Mouse (Mus musculus): ENCODE data around the gene Adgrv1. TPM values are rescaled to one million over a fixed set of nuclear protein-coding genes. Genes with fewer than 3 reads are reported as not detected.
A peak's percentile ranks its signal among the peaks of the same experiment; 100 is the strongest.

The Adgrv1 gene
- polyA plus RNA-seq, 1 experiment: 0.15 TPM

DNA sequence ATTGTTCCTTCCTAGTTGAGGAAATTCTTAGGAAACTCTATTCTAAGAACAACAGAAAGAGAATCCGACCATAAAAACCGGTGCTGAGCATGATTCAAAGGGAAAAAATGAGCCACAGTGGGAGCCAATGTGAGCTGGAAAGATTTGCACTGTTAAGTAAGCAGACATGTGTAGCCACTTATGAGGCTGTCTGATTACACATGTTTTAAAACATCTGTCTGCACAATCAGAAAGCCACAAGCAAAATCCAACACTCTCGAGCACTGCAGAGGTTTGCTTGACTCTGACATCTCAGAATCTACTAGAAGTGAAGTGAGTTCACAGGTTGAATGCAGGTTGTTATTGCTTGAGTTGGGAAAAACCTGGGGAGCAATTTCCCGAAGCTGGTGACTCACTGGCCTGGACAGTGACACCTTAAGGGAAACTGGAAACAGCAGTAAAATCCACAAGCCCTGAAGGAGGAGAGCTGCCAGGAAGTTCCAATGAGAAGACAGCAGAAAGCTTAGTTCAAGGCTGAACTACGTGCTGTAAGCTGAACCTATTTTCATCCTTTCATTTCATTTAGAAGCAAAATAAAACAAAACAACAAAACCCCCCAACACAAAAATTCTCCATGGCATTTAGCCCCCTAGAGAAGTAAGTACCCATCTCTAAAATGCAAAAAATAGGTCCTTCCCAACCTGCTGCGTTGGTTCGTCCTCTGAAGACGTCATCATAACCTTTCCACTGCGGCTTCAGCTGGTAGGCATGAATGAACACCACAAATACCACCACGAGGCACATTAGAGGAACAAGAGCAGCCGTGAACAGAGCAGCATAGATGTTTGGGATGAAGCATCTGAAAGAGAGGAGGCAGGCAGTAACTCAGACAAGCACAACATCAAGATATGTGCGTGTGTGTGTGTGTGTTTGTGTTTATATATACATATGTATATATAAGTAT lies 450.7 kb downstream of the Adgrv1 start:
- 60% methylated on average over 12 of the region's 12 CpGs for WGBS
- DNase-seq (ENCODE audit: low read depth, low spot score): no peak

DNA sequence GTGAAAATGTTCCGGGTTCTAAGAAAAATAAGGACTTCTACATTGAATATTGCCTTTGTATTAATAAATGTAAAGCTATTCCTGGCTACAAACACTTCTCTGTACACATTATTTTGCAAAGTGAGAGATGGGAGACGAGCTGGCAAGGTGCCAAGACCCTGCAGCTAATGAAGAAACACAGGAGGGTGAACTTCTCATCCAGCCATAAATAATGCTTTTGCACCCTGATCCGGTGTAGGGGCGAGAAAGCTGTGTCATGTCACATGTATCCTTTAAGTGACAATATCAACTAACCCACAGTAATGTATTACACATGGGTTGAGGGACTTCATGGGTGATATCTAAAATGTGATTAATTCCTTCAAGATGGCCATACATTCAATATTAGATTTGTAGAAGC lies 451.5 kb downstream of the Adgrv1 start:
- no peak for DNase-seq (ENCODE audit: low read depth, low spot score)
- WGBS: 63% methylated on average over 4 of the region's 4 CpGs

DNA sequence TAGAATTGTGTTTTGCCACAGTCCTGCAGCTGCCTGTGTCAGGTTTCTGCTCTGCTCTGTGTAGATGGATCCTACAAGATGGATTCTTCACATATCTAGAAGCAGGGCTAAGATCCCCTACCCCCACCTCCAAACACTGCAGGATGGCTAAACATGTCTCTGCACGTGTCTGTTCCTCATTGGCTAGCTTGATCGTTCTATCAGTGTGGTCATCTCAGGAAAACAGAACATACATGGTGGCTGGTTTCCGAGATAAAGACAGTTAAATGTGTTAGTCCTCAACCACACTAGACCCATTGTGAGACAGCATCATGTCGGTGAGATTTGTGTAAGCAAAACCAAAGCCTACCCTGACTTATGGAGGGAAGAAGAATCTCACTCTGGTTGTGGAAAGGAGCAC lies 456.1 kb downstream of the Adgrv1 start:
- WGBS: 82% methylated on average over 4 of the region's 4 CpGs
- no peak for DNase-seq (ENCODE audit: low read depth, low spot score)

DNA sequence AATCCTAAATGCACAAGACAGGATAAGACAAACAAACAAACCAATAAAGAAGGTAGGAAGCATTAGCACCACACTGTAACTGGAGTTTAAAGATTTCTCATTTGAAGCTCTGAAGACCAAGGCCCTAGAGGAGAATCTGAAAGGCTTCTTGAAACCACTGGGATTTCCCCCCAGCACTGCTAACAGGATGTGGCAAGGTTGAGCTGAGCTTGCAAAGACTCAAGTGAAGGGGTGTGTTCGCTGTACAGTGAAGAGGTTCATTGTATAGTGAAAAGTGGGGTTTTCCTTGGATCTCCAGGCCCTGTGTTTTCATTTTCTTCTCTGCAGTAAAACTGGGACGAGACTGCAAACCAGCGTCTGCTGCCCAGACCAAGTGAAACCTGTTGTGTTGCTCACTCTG lies 456.9 kb downstream of the Adgrv1 start:
- WGBS: 56% methylated on average over 3 of the region's 3 CpGs
- no peak for DNase-seq (ENCODE audit: low read depth, low spot score)

DNA sequence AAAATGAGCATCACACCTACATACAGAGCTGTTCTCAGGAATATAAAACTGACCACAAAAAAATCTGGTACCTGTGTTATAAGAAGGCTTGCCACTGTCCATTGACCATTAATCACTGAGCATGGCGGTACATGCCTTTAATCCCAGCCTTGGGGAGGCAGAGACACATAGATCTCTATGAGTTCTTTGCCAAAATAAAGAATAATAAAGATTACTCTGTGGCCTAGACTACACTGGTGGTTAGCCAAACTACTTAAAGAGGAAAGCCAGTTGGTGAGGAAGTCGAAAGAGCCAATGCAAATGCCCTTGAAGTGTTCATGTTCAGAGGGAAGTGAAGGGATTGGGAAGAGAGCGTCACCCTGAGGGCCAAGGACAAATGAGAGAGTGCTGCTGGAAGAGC lies 461.8 kb downstream of the Adgrv1 start:
- DNase-seq (ENCODE audit: low read depth, low spot score): no peak
- 70% methylated on average over 3 of the region's 3 CpGs for WGBS

DNA sequence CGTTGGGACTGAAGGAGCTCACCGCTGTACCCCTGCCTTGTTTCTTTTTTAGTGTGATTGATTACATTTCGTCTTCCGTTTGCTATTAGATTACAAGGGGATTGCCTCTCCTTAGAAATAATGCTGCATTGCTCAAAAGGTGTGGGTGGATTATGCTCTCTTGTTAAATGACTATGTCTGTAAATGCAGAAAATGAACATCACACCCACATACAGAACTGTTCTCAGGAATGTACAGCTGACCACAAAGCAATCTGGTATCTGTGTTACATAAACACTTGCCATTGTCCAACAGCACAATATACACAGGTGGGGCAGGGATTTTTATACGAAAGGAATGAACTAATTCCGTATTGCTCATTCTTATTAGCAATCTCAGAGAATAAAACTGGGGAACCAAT lies 465.5 kb downstream of the Adgrv1 start:
- 72% methylated on average over 6 of the region's 6 CpGs for WGBS
- no peak for DNase-seq (ENCODE audit: low read depth, low spot score)

DNA sequence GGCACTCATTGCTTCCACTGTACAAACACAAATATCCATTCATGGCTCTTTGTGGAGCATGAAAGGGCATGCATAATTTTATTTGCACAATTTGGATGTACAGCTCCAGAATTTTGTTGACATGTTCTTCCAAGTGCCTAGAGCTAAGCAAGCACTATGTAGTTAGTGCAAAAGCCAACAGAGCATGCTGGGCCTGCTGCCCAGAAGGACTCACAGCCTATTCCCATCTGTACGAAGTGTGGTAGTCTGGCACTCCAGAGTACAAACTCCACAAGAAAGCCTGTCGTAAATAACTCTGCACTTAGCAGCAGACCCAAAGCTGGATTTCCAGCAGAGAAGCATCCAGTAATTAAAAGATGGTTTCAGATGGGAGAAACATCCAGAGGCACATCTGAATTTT lies 473.1 kb downstream of the Adgrv1 start:
- WGBS: 20% methylated on average over 2 of the region's 2 CpGs
- DNase-seq (ENCODE audit: low read depth, low spot score): no peak

DNA sequence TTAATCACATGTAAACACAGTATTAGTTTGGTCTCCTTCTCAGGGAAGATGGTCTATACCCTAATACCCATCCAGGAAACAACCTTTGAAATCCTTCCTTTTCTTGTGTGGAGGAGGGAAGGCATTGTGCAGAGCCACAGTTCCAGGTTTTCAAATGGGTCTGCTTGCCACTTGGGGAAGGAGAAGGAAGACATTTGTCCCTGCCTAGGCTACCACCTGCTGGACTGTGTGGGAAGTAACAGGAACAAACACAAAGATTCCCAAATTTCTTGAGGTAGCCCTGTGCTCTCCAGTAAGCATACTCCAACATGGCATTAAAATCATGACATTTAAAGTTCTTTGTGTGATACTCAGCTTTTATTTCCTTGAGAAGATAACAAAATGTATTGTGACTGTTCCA lies 477.6 kb downstream of the Adgrv1 start:
- peak; percentile 39 for DNase-seq (ENCODE audit: low read depth, low spot score)

DNA sequence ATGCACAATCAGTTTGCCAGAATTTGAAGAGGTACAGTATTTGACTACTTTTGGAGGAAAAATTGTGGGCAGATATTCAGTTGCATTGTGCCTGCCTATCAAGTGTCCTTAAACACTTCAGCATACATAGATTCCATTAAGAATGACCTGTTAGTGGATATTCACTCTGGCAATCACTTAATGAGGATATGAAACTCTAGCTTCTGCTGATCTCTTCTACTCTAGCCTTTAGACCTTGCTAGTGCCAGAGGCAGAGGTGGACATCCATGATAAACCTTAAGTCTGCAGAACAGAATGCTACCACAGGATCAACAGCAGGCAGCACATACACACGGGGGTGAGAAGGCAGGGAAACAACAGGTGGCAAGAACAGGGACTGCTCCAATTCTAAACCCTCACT lies 488.5 kb downstream of the Adgrv1 start:
- DNase-seq (ENCODE audit: low read depth, low spot score): no peak
- WGBS: 67% methylated on average over 1 of the region's 1 CpGs

DNA sequence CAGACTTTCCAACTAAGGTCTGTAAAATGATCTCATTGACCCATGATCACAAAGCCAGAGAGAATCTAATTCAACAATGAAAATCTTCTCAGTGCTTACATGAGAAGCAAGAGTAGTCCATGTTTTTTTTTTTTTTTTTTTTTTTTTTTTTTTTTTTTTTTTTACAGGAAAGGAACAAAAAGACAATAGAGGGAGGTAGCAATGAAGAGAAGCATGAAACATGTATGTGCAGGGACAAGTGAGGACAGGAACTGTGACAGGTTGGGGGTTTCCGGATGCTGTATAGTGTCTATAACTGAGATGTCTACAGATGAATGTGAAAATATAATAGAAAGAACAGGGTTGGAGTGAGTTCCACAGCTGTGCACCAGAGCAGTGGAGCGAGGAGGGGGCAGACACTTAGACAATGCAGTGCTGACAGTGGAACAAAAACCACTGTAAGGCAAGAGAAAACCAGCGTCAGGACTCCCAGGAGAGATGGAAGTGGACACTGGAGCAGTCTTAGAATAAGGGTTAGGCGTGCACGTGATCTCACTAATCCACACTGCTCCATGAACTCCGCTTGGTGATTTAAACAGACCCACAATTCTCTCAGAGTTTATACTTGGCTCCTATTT lies 490.6 kb downstream of the Adgrv1 start:
- 79% methylated on average over 6 of the region's 6 CpGs for WGBS
- DNase-seq (ENCODE audit: low read depth, low spot score): no peak

DNA sequence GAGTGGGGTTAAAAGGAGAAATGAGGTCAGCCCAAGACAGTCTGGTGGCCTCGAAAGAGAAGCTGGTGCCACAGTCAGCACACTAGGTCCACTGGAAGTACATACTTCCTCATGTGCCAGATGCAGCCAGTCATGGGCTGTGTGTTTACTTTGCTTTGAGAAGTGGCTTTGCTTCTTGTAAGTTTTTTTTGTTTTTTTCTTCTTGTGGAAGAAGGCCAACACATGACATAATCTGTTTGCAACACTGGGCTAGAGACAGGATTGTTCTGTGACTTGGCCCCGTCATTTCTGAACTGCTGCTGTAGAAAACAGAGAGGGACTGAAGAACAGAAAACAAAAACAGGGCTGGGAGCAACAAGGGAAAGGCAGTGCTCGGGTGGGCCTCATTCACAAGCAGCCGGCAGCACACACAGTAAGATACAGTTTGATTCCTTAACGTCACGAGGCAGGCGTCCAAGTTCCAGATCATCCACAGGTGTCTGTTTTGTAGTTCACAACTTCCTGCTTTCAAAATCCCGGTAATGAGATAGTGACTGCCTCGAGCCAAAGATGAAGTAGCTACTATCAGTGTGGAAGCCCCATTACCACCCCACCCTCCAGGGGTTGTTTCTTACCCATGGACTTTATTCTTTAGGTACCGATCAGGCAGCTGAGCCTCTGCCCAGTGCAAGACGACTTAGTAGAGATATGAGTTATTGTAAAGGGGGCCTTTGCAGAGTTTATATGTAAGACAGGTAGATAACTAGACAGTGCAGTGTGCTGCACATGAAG lies 496.1 kb downstream of the Adgrv1 start:
- DNase-seq (ENCODE audit: low read depth, low spot score): peak; percentile 63
- 9% methylated on average over 11 of the region's 11 CpGs for WGBS

DNA sequence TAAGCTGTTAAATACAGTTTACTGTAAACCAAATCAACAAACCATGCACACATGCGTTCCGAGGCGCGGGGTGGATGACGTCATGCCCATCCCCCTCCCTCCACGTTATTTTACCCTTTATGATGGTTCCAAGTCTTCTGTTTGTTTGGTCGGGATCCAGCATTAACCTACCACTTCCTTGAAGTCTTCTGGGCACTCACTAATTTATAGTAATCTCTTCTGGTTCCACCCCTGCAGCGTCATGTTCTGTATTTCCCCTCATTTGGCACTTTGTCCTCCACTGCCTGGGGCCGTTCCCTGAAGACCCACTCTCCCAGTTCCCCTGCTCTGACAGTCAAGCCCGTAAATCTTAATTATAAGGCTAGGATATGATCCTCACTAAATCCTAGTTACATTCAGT lies 497.0 kb downstream of the Adgrv1 start:
- DNase-seq (ENCODE audit: low read depth, low spot score): peak; percentile 42
- WGBS: 11% methylated on average over 10 of the region's 10 CpGs

DNA sequence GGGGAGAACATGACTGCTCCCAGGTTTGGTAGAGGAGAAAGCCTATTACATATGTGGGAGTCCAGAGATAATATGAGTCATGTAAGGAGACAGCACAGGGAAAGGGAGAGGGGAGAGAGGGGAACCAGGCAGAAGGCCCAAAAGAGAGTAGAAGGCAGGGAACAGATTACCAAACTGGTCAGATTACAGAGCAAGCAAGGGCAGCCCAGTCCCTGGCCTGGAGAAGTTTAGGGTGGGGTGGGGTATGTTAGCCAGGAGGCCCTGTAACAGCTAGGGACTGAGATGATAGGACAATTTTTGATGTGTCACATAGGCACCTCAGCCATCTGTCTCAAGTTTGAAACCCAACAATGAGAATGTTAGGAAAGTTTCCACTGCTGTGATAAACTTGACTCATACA lies 498.5 kb downstream of the Adgrv1 start:
- no peak for DNase-seq (ENCODE audit: low read depth, low spot score)

DNA sequence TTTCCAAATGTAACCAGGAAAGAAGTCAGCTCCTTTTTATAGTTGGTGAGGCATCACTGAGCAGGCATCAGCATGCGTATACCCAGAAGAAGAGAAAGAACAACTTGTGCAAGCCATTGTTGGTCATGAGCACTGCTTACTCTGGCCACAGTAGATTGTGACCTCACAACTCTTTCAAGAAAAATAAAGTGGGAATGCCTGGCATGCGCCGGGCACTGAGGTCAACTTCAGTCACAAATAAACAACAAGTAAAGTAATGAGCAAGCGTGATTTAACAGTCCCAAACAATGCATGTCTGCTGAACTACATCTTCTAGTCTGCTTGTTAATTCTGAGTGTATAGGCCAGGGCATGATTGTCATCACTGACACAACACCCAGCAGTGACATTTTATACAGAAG lies 499.6 kb downstream of the Adgrv1 start:
- no peak for DNase-seq (ENCODE audit: low read depth, low spot score)
- 80% methylated on average over 4 of the region's 4 CpGs for WGBS

DNA sequence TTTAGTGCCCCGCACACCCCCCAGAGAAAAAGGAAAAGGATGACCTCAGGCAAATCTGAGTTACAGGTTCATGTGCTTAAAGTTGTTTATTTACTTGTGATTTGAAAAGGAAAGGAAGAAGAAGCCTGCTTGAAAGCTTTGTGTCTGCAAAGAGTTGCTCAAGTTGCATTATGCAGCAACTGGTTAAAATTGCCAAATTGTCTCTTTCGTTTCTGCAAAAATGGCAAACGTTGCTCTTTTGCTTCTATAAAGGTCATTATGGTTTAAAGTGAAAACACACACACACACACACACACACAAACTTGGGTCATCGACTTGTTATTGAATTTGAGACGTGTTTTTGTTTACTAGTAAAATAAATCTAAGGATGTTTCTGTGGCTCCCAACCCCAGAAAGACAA lies 500.3 kb downstream of the Adgrv1 start:
- no peak for DNase-seq (ENCODE audit: low read depth, low spot score)
- WGBS: 71% methylated on average over 5 of the region's 5 CpGs

DNA sequence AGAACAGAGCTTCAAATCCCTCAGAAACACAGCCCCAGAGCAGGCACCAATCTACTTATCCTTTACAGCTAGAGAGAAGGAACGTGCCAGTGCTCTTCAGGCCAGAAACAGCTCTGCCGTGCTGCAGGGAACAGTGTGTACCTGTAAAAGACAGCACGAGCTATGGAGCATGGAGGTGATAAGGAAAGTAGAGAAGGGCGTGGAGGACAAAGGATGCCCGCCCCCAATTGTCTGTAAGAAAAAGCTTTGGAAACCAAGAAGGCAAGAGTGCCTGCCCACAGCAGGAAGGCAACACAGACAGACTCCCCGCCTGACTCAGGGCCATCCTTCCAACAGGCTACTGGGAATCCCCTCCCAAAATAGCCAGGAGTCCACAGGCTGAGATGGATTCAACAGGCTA lies 501.1 kb downstream of the Adgrv1 start:
- 28% methylated on average over 6 of the region's 6 CpGs for WGBS
- DNase-seq (ENCODE audit: low read depth, low spot score): no peak

DNA sequence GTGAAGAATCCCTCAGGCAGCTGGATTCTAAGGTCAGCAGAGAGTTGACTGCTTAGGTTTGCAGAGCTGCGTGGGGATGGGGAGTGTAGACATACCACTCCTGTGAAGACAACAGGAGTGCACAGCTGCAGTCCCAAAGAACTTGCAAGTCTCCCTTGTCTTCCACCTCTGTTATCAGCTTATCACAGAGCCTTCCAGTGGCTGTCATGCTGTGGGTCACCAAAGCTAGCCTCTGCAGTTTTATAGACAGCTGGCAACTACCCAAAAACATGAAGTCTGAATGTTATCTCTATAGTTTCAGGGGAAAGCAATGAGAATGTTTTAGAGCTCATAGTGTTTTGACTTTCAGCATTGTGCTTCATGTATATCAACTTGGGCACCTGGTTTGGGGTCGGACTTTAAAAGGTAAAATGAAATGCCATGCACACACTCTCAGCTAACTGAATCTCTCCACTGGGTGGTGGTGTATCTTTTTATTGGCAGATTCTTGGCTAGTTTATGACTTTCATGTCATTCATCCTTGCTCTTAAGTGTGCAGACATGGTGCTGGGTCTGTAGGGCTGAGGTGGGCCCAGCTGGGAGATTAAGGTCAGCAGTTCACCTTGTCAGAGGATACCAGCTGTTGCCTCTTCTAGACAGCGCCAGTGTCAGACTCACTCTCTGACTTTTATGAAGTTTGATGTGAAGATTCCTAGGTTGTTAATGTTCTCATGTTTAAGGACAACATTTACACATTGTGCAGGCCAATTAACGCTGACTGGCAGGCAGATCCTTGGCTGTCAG lies 502.0 kb downstream of the Adgrv1 start:
- WGBS: 34% methylated on average over 4 of the region's 4 CpGs

DNA sequence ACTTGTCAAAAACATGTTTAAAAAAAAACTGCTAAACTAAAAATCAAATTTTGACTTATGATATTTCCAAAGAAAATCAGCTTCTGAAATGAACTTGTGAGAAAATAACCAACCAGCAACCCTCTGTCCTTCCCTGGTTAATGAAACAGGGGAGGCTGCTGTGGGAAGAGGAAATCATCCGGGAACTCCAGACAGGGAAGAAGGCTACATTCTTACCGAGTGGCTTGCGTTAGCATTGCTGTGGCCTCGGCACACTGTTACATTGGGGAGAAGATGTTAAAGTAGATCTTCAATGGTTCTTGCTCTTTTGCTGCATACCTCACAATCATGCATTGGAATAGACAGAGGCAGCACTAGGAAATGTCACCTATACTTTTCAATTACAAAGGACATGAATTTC lies 507.1 kb downstream of the Adgrv1 start:
- WGBS: 73% methylated on average over 4 of the region's 4 CpGs
- no peak for DNase-seq (ENCODE audit: low read depth, low spot score)

More for the DNA sequence above, 502.0 kb downstream of the Adgrv1 start:
- no peak for DNase-seq (ENCODE audit: low read depth, low spot score)

DNA sequence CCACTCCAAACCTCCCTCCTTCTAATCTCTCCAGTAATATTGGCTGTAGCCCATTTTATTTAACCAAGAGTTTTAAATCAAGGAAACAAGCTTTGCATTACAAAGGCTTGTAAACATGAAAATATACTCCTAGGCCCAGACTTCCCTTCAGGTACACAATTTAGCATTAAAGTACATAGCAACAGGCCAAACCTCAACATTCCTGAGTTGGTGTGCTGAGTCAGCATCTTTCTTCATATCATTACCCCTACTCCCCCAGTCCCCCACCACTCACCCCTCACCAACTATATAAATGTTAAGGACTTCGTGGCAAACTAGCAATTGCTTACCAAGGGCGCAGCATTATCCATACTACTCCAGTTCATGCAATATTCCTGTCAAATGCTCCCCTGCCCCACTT lies 510.7 kb downstream of the Adgrv1 start:
- DNase-seq (ENCODE audit: low read depth, low spot score): no peak
- WGBS: 92% methylated on average over 2 of the region's 2 CpGs

DNA sequence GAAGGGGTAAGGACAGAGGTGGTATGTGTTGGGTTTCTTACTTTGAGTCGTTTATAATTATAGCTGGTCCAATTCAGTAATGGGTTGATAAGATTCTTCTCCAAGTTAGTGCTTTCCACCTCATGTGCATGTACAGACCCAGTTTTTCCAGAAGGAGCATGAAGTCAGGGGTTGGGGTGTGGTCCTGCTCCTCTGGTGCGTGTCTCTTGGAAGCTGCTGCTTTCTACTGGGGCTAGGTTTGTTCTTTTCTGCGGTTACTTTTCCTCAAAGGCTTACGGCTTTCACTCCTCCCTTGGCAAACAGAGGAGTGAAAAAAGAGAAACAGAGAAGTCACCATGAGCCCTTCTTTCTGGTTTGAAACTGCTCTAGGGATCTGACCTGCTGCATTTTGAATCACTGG lies 522.5 kb downstream of the Adgrv1 start:
- WGBS: 41% methylated on average over 4 of the region's 4 CpGs
- DNase-seq (ENCODE audit: low read depth, low spot score): no peak

Data from large intestine, adult 2 months (tissue).